Mouse (Mus musculus) MEL (cell line): ENCODE results near the gene Itgbl1. TPM values are rescaled to one million over a fixed set of nuclear protein-coding genes. Genes with fewer than 3 reads are reported as not detected.
A peak's percentile ranks its signal among the peaks of the same experiment; 100 is the strongest.

Source experiments
- DNase-seq: peaks from one replicate; pipeline ENCODE4 v3.0.0; 2011; ENCODE audit warnings: low read depth, low spot score
- H3K27ac ChIP-seq: 2 replicates; pipeline ENCODE4 v1.5.1; 2012; ENCODE audit warnings: low read depth, mild to moderate bottlenecking, control low read depth, low read length, moderate library complexity; ENCODE audit not compliant: control insufficient read depth
- H3K27me3 ChIP-seq, 2 experiments: fragments of 150-350 bp in 1 of 2; sonication (generic) in 1 of 2; 2 replicates each; pipeline ENCODE4 v1.6.1; 2012; ENCODE audit warnings: low read length in 2 of 2, mild to moderate bottlenecking in 2 of 2, improper control_type of control experiment in 1 of 2, moderate library complexity in 1 of 2; ENCODE audit not compliant: insufficient read depth in 2 of 2, control insufficient read depth in 1 of 2
- H3K36me3 ChIP-seq, 2 experiments: 2 replicates each; pipeline ENCODE4 v1.6.1; 2012 to 2014; ENCODE audit warnings: low read length in 2 of 2, improper control_type of control experiment in 1 of 2, inconsistent platforms in 1 of 2, mild to moderate bottlenecking in 1 of 2; ENCODE audit not compliant: insufficient read depth in 2 of 2, control insufficient read depth in 1 of 2
- H3K4me1 ChIP-seq, 2 experiments: fragments of 150-350 bp in 1 of 2; sonication (generic) in 1 of 2; 2 replicates each; pipeline ENCODE4 v1.6.1; 2012; ENCODE audit warnings: low read length in 2 of 2, improper control_type of control experiment in 1 of 2, mild to moderate bottlenecking in 1 of 2; ENCODE audit not compliant: insufficient read depth in 2 of 2, control insufficient read depth in 1 of 2
- H3K4me3 ChIP-seq, 2 experiments: fragments of 150-350 bp in 1 of 2; sonication (generic) in 1 of 2; 2 replicates each; pipeline ENCODE4 v1.5.1; 2012; ENCODE audit warnings: low read depth in 2 of 2, low read length in 2 of 2, mild to moderate bottlenecking in 2 of 2, moderate library complexity in 2 of 2, control low read depth in 1 of 2, improper control_type of control experiment in 1 of 2; ENCODE audit not compliant: control insufficient read depth in 1 of 2, insufficient read depth in 1 of 2
- H3K79me2 ChIP-seq: 2 replicates; pipeline ENCODE4 v1.6.1; 2012; ENCODE audit warnings: mild to moderate bottlenecking, low read length, moderate library complexity; ENCODE audit not compliant: control insufficient read depth, poor library complexity, insufficient read depth
- H3K9ac ChIP-seq: 2 replicates; pipeline ENCODE4 v1.6.1; 2012; ENCODE audit warnings: low read depth, mild to moderate bottlenecking, control low read depth, low read length, moderate library complexity; ENCODE audit not compliant: control insufficient read depth, poor library complexity, severe bottlenecking
- H3K9me3 ChIP-seq: fragments of 150-350 bp; sonication (generic); replicated peaks from 2 replicates; pipeline ENCODE4 v1.6.1; 2012; ENCODE audit warnings: mild to moderate bottlenecking, low read length, improper control_type of control experiment, moderate library complexity; ENCODE audit not compliant: insufficient read depth
- BHLHE40 ChIP-seq: IDR thresholded peaks from 2 replicates; pipeline ENCODE4 v1.6.1; 2012; ENCODE audit warnings: low read depth, mild to moderate bottlenecking, inconsistent platforms, low read length, improper control_type of control experiment, borderline replicate concordance
- CHD2 ChIP-seq: IDR thresholded peaks from 2 replicates; pipeline ENCODE4 v1.6.1; 2011; ENCODE audit warnings: low read length, improper control_type of control experiment
- CTCF ChIP-seq, 3 experiments: IDR thresholded peaks in 2 of 3; conservative IDR thresholded peaks in 1 of 3; 2 replicates each; pipeline ENCODE4 v1.5.1; 2011 to 2012; ENCODE audit warnings: low read length in 3 of 3, low read depth in 2 of 3, mild to moderate bottlenecking in 2 of 3, improper control_type of control experiment in 1 of 3, inconsistent platforms in 1 of 3, mixed read lengths in 1 of 3, moderate library complexity in 1 of 3; ENCODE audit not compliant: control insufficient read depth in 1 of 3, insufficient read depth in 1 of 3, poor library complexity in 1 of 3, severe bottlenecking in 1 of 3
- EP300 ChIP-seq, 2 experiments: IDR thresholded peaks; 2 replicates each; pipeline ENCODE4 v1.6.1; 2011; ENCODE audit warnings: improper control_type of control experiment in 2 of 2, low read length in 2 of 2, low read depth in 1 of 2, mild to moderate bottlenecking in 1 of 2
- GATA1 ChIP-seq: IDR thresholded peaks from 2 replicates; pipeline ENCODE4 v1.6.1; 2011; ENCODE audit warnings: low read depth, low read length, improper control_type of control experiment
- JUND ChIP-seq: IDR thresholded peaks from 2 replicates; pipeline ENCODE4 v1.6.1; 2011; ENCODE audit warnings: low read depth, mild to moderate bottlenecking, improper control_type of control experiment, low read length
- KAT2A ChIP-seq: conservative IDR thresholded peaks from 2 replicates; pipeline ENCODE4 v1.6.1; 2012; ENCODE audit warnings: low read depth, low read length, improper control_type of control experiment, inconsistent platforms
- MEF2A ChIP-seq: IDR thresholded peaks from 2 replicates; pipeline ENCODE4 v1.6.1; 2014; ENCODE audit warnings: low read depth, mild to moderate bottlenecking, inconsistent platforms, low read length, improper control_type of control experiment; ENCODE audit not compliant: poor library complexity, insufficient replicate concordance, severe bottlenecking; ENCODE audit errors: extremely low read depth
- MXI1 ChIP-seq: IDR thresholded peaks from 2 replicates; pipeline ENCODE4 v1.6.1; 2011; ENCODE audit warnings: mild to moderate bottlenecking, low read depth, low read length, improper control_type of control experiment
- MYB ChIP-seq: IDR thresholded peaks from 2 replicates; pipeline ENCODE4 v1.6.1; 2011; ENCODE audit warnings: mild to moderate bottlenecking, low read depth, low read length, improper control_type of control experiment
- NELFE ChIP-seq: IDR thresholded peaks from 2 replicates; pipeline ENCODE4 v1.6.1; 2011; ENCODE audit warnings: low read depth, low read length, improper control_type of control experiment
- NRF1 ChIP-seq: IDR thresholded peaks from 2 replicates; pipeline ENCODE4 v1.6.1; 2014; ENCODE audit warnings: low read depth, mild to moderate bottlenecking, inconsistent platforms, low read length, improper control_type of control experiment, moderate library complexity; ENCODE audit not compliant: poor library complexity, insufficient read depth, severe bottlenecking
- POLR2AphosphoS5 ChIP-seq: IDR thresholded peaks from 2 replicates; pipeline ENCODE4 v1.6.1; 2012; ENCODE audit warnings: low read depth, borderline replicate concordance, mild to moderate bottlenecking, inconsistent platforms, low read length, moderate library complexity, mixed read lengths
- RCOR1 ChIP-seq: IDR thresholded peaks from 2 replicates; pipeline ENCODE4 v1.6.1; 2012; ENCODE audit warnings: low read depth, mild to moderate bottlenecking, inconsistent platforms, low read length, improper control_type of control experiment
- TBP ChIP-seq: IDR thresholded peaks from 2 replicates; pipeline ENCODE4 v1.8.0; 2011; ENCODE audit warnings: low read depth, low read length, improper control_type of control experiment
- TCF12 ChIP-seq: IDR thresholded peaks from 2 replicates; pipeline ENCODE4 v1.6.1; 2014; ENCODE audit warnings: low read depth, mild to moderate bottlenecking, inconsistent platforms, low read length, improper control_type of control experiment, moderate library complexity
- USF1 ChIP-seq: IDR thresholded peaks from 2 replicates; pipeline ENCODE4 v1.6.1; 2014; ENCODE audit warnings: low read depth, mild to moderate bottlenecking, inconsistent platforms, low read length, improper control_type of control experiment, moderate library complexity
- USF2 ChIP-seq, 2 experiments: IDR thresholded peaks; 2 replicates each; pipeline ENCODE4 v1.6.1; 2011 to 2012; ENCODE audit warnings: improper control_type of control experiment in 2 of 2, low read length in 2 of 2, borderline replicate concordance in 1 of 2, inconsistent platforms in 1 of 2, low read depth in 1 of 2, mild to moderate bottlenecking in 1 of 2; ENCODE audit not compliant: insufficient read depth in 1 of 2
- ZKSCAN1 ChIP-seq: IDR thresholded peaks from 2 replicates; pipeline ENCODE4 v1.6.1; 2012; ENCODE audit warnings: low read depth, mild to moderate bottlenecking, inconsistent platforms, low read length, improper control_type of control experiment, moderate library complexity
- ZMIZ1 ChIP-seq: IDR thresholded peaks from 2 replicates; pipeline ENCODE4 v1.6.1; 2012; ENCODE audit warnings: low read depth, mild to moderate bottlenecking, inconsistent platforms, low read length, improper control_type of control experiment, moderate library complexity
- polyA plus RNA-seq, 2 experiments: library from polyadenylated mRNA; stranded (reverse) in 1 of 2; unstranded in 1 of 2; fragments of >175 nt in 1 of 2; fragments of >200 nt in 1 of 2; gene quantifications; 2 replicates each; pipeline versions ENCODE4 v1.2.1 to v1.2.4; 2012; ENCODE audit warnings: low replicate concordance in 2 of 2, low read depth in 1 of 2; ENCODE audit not compliant: insufficient read length in 2 of 2, insufficient read depth in 1 of 2, missing spikeins in 1 of 2
- total RNA-seq: library from RNA; depleted of rRNA; stranded (reverse); fragments of 300-350 nt; gene quantifications from 2 replicates; pipeline ENCODE4 v1.2.3, GENCODE M21; 2012

The Itgbl1 gene
- total and polyA plus RNA-seq, 3 experiments = not detected

- Histone ChIP-seq H3K4me3 (no peak overlapping the region), H3K9ac (no peak overlapping the region), H3K4me1 (no peaks in the 10 kb centered on the region), H3K9me3 (no peaks in the 10 kb centered on the region), H3K79me2 (no peaks in the 10 kb centered on the region), H3K27me3 (no peaks in the 10 kb centered on the region; a peak in 1 of 4 replicates), H3K27ac (no peak overlapping the region), H3K36me3 (no peaks in the 10 kb centered on the region)
- DNase-seq = no peak
- TF ChIP-seq MYB = no peak
- no peak for TF ChIP-seq MEF2A
- TF ChIP-seq NELFE = no peak
- TF ChIP-seq MXI1 = no peak
- no peak for TF ChIP-seq ZMIZ1
- no peak for TF ChIP-seq KAT2A
- no peak for TF ChIP-seq GATA1
- TF ChIP-seq ZKSCAN1 = no peak
- no peak for TF ChIP-seq USF1
- no peak for TF ChIP-seq TBP
- TF ChIP-seq POLR2AphosphoS5 = no peak
- TF ChIP-seq NRF1 = no peak
- TF ChIP-seq USF2 (IDR thresholded peaks at IDR 0.05; ENCODE audit: borderline replicate concordance in 1 of 2, insufficient read depth in 1 of 2, low read depth in 1 of 2, low read length in 2 of 2) = no peak
- no peak for TF ChIP-seq JUND
- TF ChIP-seq TCF12 = no peak
- TF ChIP-seq EP300 (IDR thresholded peaks at IDR 0.05; ENCODE audit: low read depth in 1 of 2, low read length in 2 of 2) = no peak
- no peak for TF ChIP-seq CHD2
These were observed 32.6 kb upstream of the Itgbl1 start for GRCm38 (mm10) chr14:123627180-123627562.

- no peak overlapping the region for H3K9ac ChIP-seq
- H3K4me3 ChIP-seq = no peak overlapping the region
- H3K4me1 ChIP-seq = no peaks in the 10 kb centered on the region
- TF ChIP-seq BHLHE40 (no peak), RCOR1 (no peak), CTCF (IDR thresholded peaks at IDR 0.05 in 2 of 3, conservative IDR thresholded peaks at IDR 0.05 in 1 of 3; ENCODE audit: control insufficient read depth in 1 of 3, insufficient read depth in 1 of 3, low read depth in 2 of 3, low read length in 3 of 3, poor library complexity in 1 of 3, severe bottlenecking in 1 of 3) (peak in 2 of 3 experiments; percentile 35 to 41; a peak in 4 of 6 replicates)
- H3K27me3 ChIP-seq = no peaks in the 10 kb centered on the region
- H3K27ac ChIP-seq = no peak overlapping the region
- no peaks in the 10 kb centered on the region for H3K79me2 ChIP-seq
- no peaks in the 10 kb centered on the region for H3K9me3 ChIP-seq
- peak; percentile 1 for DNase-seq
- H3K36me3 ChIP-seq = no peaks in the 10 kb centered on the region
These were observed 1.3 kb downstream of the Itgbl1 start for GRCm38 (mm10) chr14:123661091-123661491.
